Mouse (Mus musculus): ENCODE measurements around the gene Ttc21a.

Ttc21a gene

GRCm38 (mm10) chr9:119975286-119975685 is 37.9 kb downstream of the Ttc21a start:
- no peak for DNase-seq (ENCODE audit: low read depth, low spot score)

- DNase-seq (ENCODE audit: low read depth, low spot score): peak; percentile 48
Measured at GRCm38 (mm10) chr9:119976704-119977556, 39.5 kb downstream of the Ttc21a start.

- DNase-seq (ENCODE audit: low read depth, low spot score): peak; percentile 51
Measured at GRCm38 (mm10) chr9:119977557-119978060, 40.2 kb downstream of the Ttc21a start.

GRCm38 (mm10) chr9:119978151-119978810 is 40.9 kb downstream of the Ttc21a start:
- DNase-seq (ENCODE audit: low read depth, low spot score): peak; percentile 73

- DNase-seq (ENCODE audit: low read depth, low spot score): peak; percentile 33
Measured at GRCm38 (mm10) chr9:119978811-119979441, 41.5 kb downstream of the Ttc21a start.

- no peak for DNase-seq (ENCODE audit: low read depth, low spot score)
Measured at GRCm38 (mm10) chr9:119979749-119980148, 42.3 kb downstream of the Ttc21a start.

GRCm38 (mm10) chr9:119980770-119981182 is 43.4 kb downstream of the Ttc21a start:
- DNase-seq (ENCODE audit: low read depth, low spot score): peak; percentile 51

- peak; percentile 91 for DNase-seq (ENCODE audit: low read depth, low spot score)
Measured at GRCm38 (mm10) chr9:119981183-119982179, 44.1 kb downstream of the Ttc21a start.

GRCm38 (mm10) chr9:119982241-119982811 is 44.9 kb downstream of the Ttc21a start:
- DNase-seq (ENCODE audit: low read depth, low spot score): peak; percentile 92

GRCm38 (mm10) chr9:119982956-119983551 is 45.6 kb downstream of the Ttc21a start:
- DNase-seq (ENCODE audit: low read depth, low spot score): peak; percentile 88

- peak; percentile 92 for DNase-seq (ENCODE audit: low read depth, low spot score)
Measured at GRCm38 (mm10) chr9:119983585-119984535, 46.5 kb downstream of the Ttc21a start.

GRCm38 (mm10) chr9:119984536-119985011 is 47.2 kb downstream of the Ttc21a start, which contains the start of gene Csrnp1:
Gene Csrnp1, minus strand, starts transcription at chr9:119984658.
- peak; percentile 52 for DNase-seq (ENCODE audit: low read depth, low spot score)

- no peak for DNase-seq (ENCODE audit: low read depth, low spot score)
Measured at GRCm38 (mm10) chr9:119985881-119986574, 48.6 kb downstream of the Ttc21a start.

GRCm38 (mm10) chr9:119988304-119988703 is 50.9 kb downstream of the Ttc21a start:
- peak; percentile 86 for DNase-seq (ENCODE audit: low read depth, low spot score)

- DNase-seq (ENCODE audit: low read depth, low spot score): no peak
Measured at GRCm38 (mm10) chr9:119991310-119991709, 53.9 kb downstream of the Ttc21a start.

- peak; percentile 40 for DNase-seq (ENCODE audit: low read depth, low spot score)
Measured at GRCm38 (mm10) chr9:119993092-119993844, 55.9 kb downstream of the Ttc21a start.

GRCm38 (mm10) chr9:119994207-119994606 is 56.8 kb downstream of the Ttc21a start:
- DNase-seq (ENCODE audit: low read depth, low spot score): peak; percentile 42

Measured in CD4-positive helper T cell, adult 2 months (primary cell).